Mouse (Mus musculus): ENCODE measurements at regions not wholly inside any gene's neighbourhood (a gene's known extent, or its start where the extent isn't known, plus 50 kb on each side); places are given as distances from the start of the nearest gene placed in this dataset.
A peak's percentile ranks its signal among the peaks of the same experiment; 100 is the strongest.

- ATAC-seq (ENCODE audit: insufficient read depth, low read depth) (no peak), DNase-seq (ENCODE audit: low spot score) (no peak)
- H3K27me3 ChIP-seq (ENCODE audit: control insufficient read depth, insufficient read depth, low read length) = no peaks in the 10 kb centered on the region
- TF ChIP-seq CTCF (IDR thresholded peaks at IDR 0.05; ENCODE audit: low read depth) = no peak
- TF ChIP-seq EP300 (IDR thresholded peaks at IDR 0.05; ENCODE audit: low read depth) = no peak
- no peaks in the 10 kb centered on the region for H3K36me3 ChIP-seq (replicated peaks; ENCODE audit: control insufficient read depth, insufficient read depth, low read length)
- no peaks in the 10 kb centered on the region for H3K4me1 ChIP-seq (ENCODE audit: control insufficient read depth, insufficient read depth)
- H3K4me3 ChIP-seq (ENCODE audit: low read depth, low read length) = no peak overlapping the region
- H3K27ac ChIP-seq (ENCODE audit: low read depth) = no peak overlapping the region
- no peak overlapping the region for H3K9ac ChIP-seq (replicated peaks; ENCODE audit: low read depth, low read length)
- no peak overlapping the region for H3K4me2 ChIP-seq (ENCODE audit: low read depth, low read length)
- no peaks in the 10 kb centered on the region for H3K9me3 ChIP-seq (replicated peaks; ENCODE audit: control insufficient read depth, low read length)
These were observed 107.2 kb upstream of the Cop1 start for GRCm38 (mm10) chr1:159124874-159125273.

GRCm38 (mm10) chr1:159135301-159135700 lies 96.8 kb upstream of the Cop1 start:
- H3K4me2 ChIP-seq (ENCODE audit: low read depth, low read length) = peak overlapping the region; percentile 32
- ATAC-seq (ENCODE audit: insufficient read depth, low read depth) = no peak
- no peaks in the 10 kb centered on the region for H3K36me3 ChIP-seq (replicated peaks; ENCODE audit: control insufficient read depth, insufficient read depth, low read length)
- 8% methylated on average over 10 of the region's 10 CpGs for WGBS
- H3K9me3 ChIP-seq (replicated peaks; ENCODE audit: control insufficient read depth, low read length) = no peaks in the 10 kb centered on the region
- H3K27me3 ChIP-seq (ENCODE audit: control insufficient read depth, insufficient read depth, low read length) = no peaks in the 10 kb centered on the region
- peak; percentile 75 for DNase-seq (ENCODE audit: low spot score)
- TF ChIP-seq CTCF (IDR thresholded peaks at IDR 0.05; ENCODE audit: low read depth) (peak; percentile 91), EP300 (IDR thresholded peaks at IDR 0.05; ENCODE audit: low read depth) (no peak)
- no peak overlapping the region for H3K4me3 ChIP-seq (ENCODE audit: low read depth, low read length)
- no peak overlapping the region for H3K9ac ChIP-seq (replicated peaks; ENCODE audit: low read depth, low read length)
- no peaks in the 10 kb centered on the region for H3K4me1 ChIP-seq (ENCODE audit: control insufficient read depth, insufficient read depth)
- H3K27ac ChIP-seq (ENCODE audit: low read depth) = no peak overlapping the region

- 80% methylated on average over 8 of the region's 8 CpGs for WGBS
These were observed 84.2 kb upstream of the Cop1 start for GRCm38 (mm10) chr1:159147788-159148497.

GRCm38 (mm10) chr1:159148498-159149187 lies 83.5 kb upstream of the Cop1 start:
- no peaks in the 10 kb centered on the region for H3K36me3 ChIP-seq (replicated peaks; ENCODE audit: control insufficient read depth, insufficient read depth, low read length)
- H3K27me3 ChIP-seq (ENCODE audit: control insufficient read depth, insufficient read depth, low read length) = no peaks in the 10 kb centered on the region
- no peaks in the 10 kb centered on the region for H3K4me1 ChIP-seq (ENCODE audit: control insufficient read depth, insufficient read depth)
- DNase-seq (ENCODE audit: low spot score) (no peak), ATAC-seq (ENCODE audit: insufficient read depth, low read depth) (no peak)
- 76% methylated on average over 9 of the region's 9 CpGs for WGBS
- H3K4me3 ChIP-seq (ENCODE audit: low read depth, low read length) = no peak overlapping the region
- no peak overlapping the region for H3K4me2 ChIP-seq (ENCODE audit: low read depth, low read length)
- no peak overlapping the region for H3K27ac ChIP-seq (ENCODE audit: low read depth)
- H3K9me3 ChIP-seq (replicated peaks; ENCODE audit: control insufficient read depth, low read length) = no peaks in the 10 kb centered on the region
- H3K9ac ChIP-seq (replicated peaks; ENCODE audit: low read depth, low read length) = no peak overlapping the region
- TF ChIP-seq CTCF (IDR thresholded peaks at IDR 0.05; ENCODE audit: low read depth) = no peak
- no peak for TF ChIP-seq EP300 (IDR thresholded peaks at IDR 0.05; ENCODE audit: low read depth)

More at GRCm38 (mm10) chr1:159147788-159148497, 84.2 kb upstream of the Cop1 start:
- no peak overlapping the region for H3K4me3 ChIP-seq (ENCODE audit: low read depth, low read length)
- no peak overlapping the region for H3K27ac ChIP-seq (ENCODE audit: low read depth)
- H3K36me3 ChIP-seq (replicated peaks; ENCODE audit: control insufficient read depth, insufficient read depth, low read length) = no peaks in the 10 kb centered on the region
- TF ChIP-seq EP300 (IDR thresholded peaks at IDR 0.05; ENCODE audit: low read depth) (no peak), CTCF (IDR thresholded peaks at IDR 0.05; ENCODE audit: low read depth) (no peak)
- H3K9me3 ChIP-seq (replicated peaks; ENCODE audit: control insufficient read depth, low read length) = no peaks in the 10 kb centered on the region
- DNase-seq (ENCODE audit: low spot score) (no peak), ATAC-seq (ENCODE audit: insufficient read depth, low read depth) (no peak)
- H3K27me3 ChIP-seq (ENCODE audit: control insufficient read depth, insufficient read depth, low read length) = no peaks in the 10 kb centered on the region
- no peak overlapping the region for H3K4me2 ChIP-seq (ENCODE audit: low read depth, low read length)
- H3K9ac ChIP-seq (replicated peaks; ENCODE audit: low read depth, low read length) = no peak overlapping the region
- H3K4me1 ChIP-seq (ENCODE audit: control insufficient read depth, insufficient read depth) = no peaks in the 10 kb centered on the region

GRCm38 (mm10) chr1:159149207-159149606 lies 82.9 kb upstream of the Cop1 start:
- DNase-seq (ENCODE audit: low spot score) (no peak), ATAC-seq (ENCODE audit: insufficient read depth, low read depth) (no peak)
- Histone ChIP-seq H3K4me3 (ENCODE audit: low read depth, low read length) (no peak overlapping the region), H3K27me3 (ENCODE audit: control insufficient read depth, insufficient read depth, low read length) (no peaks in the 10 kb centered on the region), H3K4me1 (ENCODE audit: control insufficient read depth, insufficient read depth) (no peaks in the 10 kb centered on the region), H3K9me3 (replicated peaks; ENCODE audit: control insufficient read depth, low read length) (no peaks in the 10 kb centered on the region), H3K4me2 (ENCODE audit: low read depth, low read length) (no peak overlapping the region), H3K9ac (replicated peaks; ENCODE audit: low read depth, low read length) (no peak overlapping the region), H3K27ac (ENCODE audit: low read depth) (no peak overlapping the region), H3K36me3 (replicated peaks; ENCODE audit: control insufficient read depth, insufficient read depth, low read length) (no peaks in the 10 kb centered on the region)
- TF ChIP-seq CTCF (IDR thresholded peaks at IDR 0.05; ENCODE audit: low read depth) (no peak), EP300 (IDR thresholded peaks at IDR 0.05; ENCODE audit: low read depth) (no peak)
- 81% methylated on average over 6 of the region's 6 CpGs for WGBS
